Mouse (Mus musculus) heart, adult 18-20 months (tissue): ENCODE measurements around the gene Vps25. TPM values are rescaled to one million over a fixed set of nuclear protein-coding genes. Genes with fewer than 3 reads are reported as not detected.

Experiments used
- DNase-seq, 2 experiments: peaks; one replicate each; pipeline ENCODE4 v3.0.0; 2021 to 2022; ENCODE audit warnings: mixed read lengths in 1 of 2
- long read RNA-seq, 2 experiments: library from polyadenylated mRNA; stranded (forward); transcript quantifications; one replicate each; pipeline ENCODE4 v2.0.0; 2021
- total RNA-seq, 2 experiments: library from RNA; stranded (reverse); gene quantifications; 2 replicates each; pipeline ENCODE4 v1.2.3; 2021

Vps25 gene
- total RNA-seq = 100 to 1,000 TPM in 1 of 2 experiments, 10 to 100 TPM in 1; 87.3 to 107 TPM
- long read RNA-seq, experiment 1, transcript Vps25-201 (6 exons, 615 nt) = minor isoform, 6 of 121 reads
- long read RNA-seq, experiment 1, transcript Vps25-202 (6 exons, 1,106 nt) = major isoform, 105 of 121 reads
- long read RNA-seq, experiment 1, partial matches to known transcripts = 0 of 121 reads
- long read RNA-seq, experiment 1, other reads (novel, unspliced or antisense) = 6 of 121 reads
- long read RNA-seq, experiment 2, transcript Vps25-201 (6 exons, 615 nt) = minor isoform, 6 of 77 reads
- long read RNA-seq, experiment 2, transcript Vps25-202 (6 exons, 1,106 nt) = major isoform, 61 of 77 reads
- long read RNA-seq, experiment 2, partial matches to known transcripts = 1 of 77 reads
- long read RNA-seq, experiment 2, other reads (novel, unspliced or antisense) = 8 of 77 reads

DNA sequence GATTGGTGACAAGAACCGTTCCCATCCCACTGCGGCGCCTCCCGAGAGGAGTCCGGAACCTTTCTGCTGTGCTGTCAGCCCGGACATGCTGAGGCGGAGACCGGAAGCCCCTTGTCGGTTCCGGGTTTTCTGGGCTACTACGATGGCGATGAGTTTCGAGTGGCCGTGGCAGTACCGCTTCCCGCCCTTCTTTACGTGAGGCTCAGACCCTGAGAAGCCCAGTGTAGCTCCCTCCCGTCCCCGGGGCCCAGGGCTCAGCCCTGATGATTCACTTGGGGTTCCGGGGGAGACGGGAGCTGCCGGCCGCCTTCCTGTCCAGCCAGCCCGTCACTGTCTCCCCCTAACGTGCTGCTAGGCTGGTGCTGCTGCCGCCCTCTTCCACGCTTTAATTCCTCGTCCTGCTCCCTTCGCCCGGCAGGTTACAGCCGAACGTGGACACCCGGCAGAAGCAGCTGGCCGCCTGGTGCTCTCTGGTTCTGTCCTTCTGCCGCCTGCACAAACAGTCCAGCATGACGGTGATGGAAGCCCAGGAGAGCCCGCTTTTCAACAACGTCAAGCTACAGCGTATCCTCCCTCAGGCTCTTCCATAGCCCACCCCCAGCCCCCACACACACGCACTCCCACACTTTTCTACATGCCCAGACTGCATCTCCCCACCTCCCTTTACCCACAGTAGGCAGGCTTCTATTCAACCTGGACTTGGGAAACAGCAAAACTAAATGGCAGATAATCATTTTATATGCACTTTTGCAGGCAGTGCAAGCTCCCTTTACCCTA lies at the start of gene Vps25:
Gene Vps25, plus strand, starts transcription at position 95 of the 777 bp plus-strand sequence.
- peak; percentile 89 to 95 for DNase-seq

DNA sequence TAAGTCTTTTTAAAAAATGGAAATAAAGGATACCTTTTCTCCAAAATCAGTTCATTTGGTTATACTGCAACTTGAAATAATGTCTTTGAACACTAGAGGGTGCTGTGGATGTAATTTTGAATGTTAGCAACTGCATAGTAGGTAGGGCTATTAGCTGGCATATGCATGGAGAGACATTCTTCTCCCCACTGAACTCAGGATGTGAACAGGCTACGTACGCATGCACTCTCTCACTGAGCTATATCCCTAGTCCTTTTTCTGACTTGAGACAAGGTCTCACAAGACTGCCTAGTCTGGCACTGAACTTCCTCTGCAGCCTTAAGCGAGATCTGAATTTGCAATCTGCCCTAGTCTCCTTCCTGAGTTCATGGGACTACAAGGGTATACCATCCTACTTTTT lies 41.5 kb upstream of the Vps25 start:
- peak; percentile 69 to 86 for DNase-seq

DNA sequence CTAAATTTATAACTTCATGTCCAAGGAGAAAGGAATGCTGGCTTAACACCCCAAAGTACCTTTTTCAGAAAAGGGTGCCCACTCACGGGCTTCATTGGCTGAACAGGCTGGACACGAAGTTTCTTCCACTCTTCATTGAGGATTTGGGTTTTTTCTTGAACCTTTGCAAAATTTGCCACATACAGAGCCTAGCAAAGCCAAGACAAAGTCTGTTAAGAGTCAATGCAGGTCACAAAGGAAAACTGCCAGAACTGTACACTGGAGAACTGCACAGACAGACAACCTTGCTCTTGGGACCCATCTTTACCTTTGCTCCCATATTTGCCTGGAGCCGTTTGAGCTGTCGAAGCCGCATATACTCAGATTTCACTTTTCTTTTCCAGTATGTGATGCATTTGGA lies 36.6 kb upstream of the Vps25 start:
- DNase-seq = no peak

DNA sequence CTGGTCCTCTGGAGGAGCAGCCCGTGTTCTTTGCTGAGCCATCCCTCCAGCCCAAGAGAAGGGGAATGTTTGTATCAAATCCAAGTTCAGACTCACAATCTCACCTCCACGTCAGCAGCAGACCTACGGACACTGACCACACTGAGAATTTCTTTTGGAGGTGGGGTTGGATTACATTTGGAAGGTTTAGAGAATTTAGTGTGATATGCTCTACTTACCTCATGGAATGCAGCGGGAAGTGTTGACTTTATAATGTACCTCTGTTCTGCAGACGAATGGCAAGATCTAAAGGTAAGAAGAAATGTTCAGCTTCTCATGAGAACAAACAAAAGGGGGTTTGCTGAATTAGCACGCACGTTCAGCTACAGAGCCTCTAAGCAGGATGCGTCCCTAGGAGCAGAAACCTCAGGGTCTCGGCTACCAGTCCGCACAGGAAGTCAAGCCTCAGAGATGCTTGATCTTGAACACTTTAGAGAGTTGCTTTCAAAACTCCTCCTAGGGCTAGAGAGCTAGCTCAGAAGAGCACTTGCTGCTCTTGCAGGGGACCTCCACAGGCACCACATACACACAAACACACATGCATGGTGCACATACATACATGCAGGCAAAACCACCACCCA lies 35.0 kb upstream of the Vps25 start:
- DNase-seq = no peak

DNA sequence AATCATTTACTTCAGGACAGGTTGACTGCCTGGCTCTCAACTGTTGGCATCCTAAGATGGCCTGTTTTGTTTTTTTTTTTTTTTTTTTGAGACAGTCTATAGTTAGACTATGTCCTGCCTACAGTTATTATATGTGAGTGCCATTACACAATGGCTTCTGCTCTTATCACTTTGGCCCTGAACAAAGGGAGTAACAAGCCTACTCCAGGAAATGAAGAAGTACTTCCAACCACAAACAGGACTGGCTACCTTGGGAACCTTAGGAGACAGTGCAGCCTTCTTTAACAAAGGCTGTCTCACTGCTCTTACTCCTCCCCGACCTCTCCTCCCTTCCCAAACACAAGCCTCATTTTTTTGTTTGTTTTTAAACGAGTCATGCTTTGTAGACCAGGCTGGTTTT lies 32.7 kb upstream of the Vps25 start:
- DNase-seq = no peak

DNA sequence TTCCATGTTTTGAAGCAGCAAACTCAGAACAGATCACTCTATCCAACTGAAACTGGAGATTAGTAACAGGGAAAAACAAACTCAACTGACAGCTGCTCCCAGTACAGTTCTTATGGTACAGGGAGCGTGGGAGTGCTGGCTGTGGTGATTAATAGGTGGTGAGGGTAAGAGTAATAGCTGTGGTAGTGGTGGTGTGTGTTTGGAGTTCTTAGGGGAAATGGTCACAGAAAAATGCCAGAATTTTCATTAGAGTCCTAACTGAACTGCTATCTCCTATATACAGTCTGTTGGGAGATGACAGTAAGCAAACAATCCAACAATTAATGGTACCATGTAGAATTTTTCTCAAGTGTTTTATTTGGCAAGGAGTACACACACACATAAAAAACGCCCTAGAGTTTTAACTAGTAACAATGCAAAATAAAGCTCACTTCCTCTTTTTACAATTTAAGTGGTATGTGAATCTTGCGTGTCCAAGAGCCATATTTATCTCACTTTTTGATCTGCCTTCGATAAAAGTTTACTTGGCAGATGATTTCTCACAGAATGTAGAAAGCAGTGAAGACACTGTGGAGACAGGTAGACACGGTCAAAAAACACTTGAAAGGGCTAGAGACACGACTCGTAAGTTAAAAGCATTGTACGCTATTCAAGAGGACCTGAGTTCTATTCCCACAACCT lies 32.1 kb upstream of the Vps25 start:
- DNase-seq = no peak

DNA sequence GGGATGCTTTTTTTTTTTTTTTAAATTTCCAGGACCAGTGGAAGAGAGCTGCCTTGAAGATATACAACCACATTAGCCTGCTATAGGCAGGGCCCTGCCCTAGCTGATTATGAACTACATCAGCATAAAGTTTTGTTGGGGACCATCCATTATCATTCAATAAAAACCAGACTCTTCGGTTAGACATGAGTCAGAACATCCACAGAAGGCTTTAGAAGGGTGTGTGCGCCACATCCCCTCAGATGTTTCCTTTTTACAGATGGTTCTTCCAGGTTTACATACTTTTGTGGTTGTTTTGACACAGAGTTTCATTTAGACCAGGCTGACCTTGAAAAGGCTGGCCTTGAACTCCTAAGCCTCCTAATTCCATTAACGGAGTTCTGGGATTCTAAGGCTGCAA lies 29.2 kb upstream of the Vps25 start:
- no peak for DNase-seq

DNA sequence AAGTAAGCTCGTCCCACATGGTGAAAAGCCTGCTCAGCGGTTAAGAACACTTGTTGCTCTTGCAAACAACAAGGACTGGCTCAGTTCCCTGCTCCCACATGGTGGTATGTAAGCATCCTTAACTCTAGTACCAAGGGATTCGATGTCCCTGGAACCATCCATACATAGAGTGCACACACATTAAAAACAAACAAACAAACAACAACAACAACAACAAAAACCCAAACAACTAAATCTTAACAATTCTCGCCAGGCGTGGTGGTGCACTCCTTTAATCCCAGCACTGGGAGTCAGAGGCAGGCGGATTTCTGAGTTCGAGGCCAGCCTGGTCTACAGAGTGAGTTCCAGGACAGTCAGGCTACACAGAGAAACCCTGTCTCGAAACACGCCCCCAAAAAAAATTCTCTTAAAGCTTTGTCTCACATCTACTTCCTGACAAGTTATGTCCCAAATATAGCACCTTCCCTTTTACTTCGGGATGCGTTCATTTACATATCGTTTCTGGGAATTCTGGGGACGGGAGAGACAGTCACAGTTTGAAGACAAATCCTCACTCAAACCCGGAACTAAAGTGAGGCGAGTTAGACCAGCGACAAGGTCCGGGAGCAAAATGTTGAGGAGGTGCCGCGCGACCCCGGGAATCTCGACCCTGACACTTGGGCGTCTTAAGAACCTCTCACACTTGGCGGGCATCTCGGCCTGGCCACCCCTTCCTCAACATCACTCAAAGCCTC lies 28.0 kb upstream of the Vps25 start:
- DNase-seq = no peak

DNA sequence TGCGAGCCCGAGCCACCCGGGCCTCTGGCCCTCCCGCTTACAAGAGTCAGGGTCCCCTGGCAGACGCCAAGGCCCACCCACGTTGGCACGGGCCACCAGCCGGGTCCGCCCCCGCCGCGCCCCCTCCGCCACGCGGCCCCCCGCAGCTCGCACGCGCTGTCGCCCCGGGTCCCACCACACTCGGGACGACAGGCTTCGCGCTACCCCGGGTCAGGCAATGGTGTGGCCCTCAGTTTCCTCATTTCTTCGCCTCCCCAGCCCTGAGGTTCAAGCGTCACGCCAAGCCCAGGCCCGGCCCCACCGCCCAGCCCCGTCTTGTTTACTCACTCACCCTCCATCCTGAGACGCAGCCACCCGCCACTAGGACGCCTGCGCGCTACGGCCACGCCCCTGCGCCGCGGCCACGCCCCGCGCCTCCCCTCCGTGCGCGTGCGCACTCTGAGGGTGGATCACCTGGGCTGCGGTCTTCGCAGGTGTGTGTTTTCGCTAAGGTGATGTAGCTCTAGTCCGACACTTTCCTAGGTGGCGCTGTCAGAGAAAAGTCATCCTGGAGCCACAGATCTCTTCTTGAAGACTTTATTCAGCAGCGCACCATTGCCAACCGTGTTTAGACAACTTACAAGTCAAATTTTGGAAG lies 27.3 kb upstream of the Vps25 start, which contains the start of gene Ezh1:
Gene Ezh1, minus strand, starts transcription at position 399 of the 637 bp plus-strand sequence.
- peak; percentile 93 to 96 for DNase-seq

DNA sequence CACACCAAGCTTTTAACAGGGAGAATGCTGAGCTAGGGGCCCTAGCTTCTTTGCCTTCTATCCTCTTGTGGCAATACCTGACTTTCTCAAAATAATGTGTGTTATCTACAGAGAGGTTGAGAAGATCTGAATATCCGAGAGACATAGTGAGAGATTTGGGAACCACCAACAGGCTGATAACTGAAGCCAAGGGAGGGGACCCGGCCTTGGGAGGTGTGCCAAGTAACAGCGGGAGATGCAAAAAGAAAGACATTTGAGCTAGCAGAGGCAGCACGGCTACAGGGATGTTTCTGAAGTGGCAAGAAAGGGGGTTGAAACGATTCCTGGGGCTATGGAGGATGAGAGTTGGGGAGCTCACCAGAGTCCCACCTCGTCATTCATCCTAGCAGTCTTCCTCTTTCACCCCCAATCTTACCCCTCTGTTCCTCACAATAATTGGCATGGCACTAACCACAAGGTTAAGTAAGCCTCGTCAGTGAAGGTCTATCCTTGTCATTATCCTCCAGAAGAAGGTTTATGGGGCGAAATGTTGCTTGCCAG lies 24.1 kb upstream of the Vps25 start:
- peak; percentile 61 to 67 for DNase-seq

DNA sequence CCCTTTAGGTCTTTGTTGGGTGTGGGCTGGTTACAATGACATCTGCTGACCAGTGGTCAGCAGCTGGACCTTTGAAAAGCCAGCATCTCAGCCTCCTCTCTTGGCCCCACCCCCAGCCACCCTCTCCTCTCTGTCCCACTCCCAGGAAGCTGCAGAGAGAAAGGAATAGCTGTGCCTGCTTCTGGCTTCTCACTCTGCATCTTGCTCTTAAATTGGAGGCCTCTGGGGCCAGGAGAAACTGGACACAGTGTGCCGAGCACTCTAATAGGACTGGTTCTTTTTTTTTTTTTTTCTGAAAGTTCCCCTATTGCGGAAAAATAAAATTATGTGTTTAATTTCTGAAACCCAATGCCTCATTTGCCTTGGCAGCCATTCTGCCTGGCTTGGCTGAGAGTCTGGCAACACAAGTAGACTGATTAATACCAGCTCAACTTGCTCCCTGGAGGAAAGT lies 23.4 kb upstream of the Vps25 start:
- peak; percentile 75 to 88 for DNase-seq

DNA sequence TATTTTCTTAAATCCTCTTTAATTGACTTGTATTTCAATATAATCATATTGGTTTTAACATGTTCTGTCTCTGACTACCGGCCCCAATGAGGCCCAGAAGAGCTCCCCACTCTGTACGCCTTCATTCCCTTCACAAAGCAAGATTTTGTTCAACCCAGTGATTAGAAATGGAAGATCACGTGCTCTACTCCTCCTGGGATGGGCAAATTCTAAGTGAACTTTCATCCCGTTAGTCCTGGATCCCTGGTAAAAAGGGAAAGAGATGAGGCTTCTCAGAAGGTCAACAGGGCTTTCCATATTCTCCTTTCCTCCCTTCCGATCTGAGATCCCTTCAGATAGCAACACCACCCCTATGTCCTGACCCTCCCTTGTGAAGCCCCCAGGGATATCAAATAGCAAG lies 23.0 kb upstream of the Vps25 start:
- no peak for DNase-seq

DNA sequence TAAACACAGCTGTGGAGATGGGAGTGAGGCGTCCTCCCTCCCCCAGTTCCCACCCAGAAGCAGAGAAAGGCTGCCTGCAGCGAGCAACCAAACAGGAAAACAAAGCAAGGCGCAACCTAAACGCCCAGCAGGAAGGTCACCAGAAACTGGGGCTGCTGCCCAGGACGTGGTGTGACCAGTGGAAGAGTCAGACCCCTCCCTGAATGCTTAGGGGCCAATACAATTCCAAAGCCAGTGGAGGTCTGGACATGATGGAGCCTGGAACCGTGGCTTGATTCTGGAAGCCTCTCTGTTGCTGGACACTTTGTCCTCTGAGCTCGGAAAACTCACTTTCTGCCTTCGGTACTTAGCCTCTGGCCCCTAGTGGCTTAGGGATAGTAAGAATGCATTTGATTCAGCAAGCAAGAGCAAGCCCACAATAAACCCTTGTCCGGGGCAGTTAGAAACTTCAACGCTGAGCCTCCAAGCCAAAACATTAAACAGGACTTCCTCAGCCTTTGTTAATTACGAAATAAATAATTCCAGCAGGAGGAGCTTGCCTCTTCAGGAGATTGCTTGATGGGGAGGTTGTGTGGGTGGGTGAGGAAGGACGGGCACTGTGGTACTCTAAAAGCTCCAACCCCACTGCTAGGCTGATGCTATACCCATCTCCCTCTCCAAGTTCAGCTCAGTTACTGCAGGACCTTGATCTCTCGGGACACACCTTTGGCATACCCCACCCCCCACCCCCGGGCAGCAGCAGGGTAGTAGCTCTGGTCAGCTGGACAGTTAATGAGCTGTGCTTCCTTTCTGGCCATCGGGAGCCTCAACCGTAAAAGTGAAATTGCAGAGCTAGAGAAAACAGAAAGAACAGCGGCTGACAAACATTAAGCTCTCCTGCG lies 22.3 kb upstream of the Vps25 start:
- DNase-seq = peak; percentile 89 to 95

DNA sequence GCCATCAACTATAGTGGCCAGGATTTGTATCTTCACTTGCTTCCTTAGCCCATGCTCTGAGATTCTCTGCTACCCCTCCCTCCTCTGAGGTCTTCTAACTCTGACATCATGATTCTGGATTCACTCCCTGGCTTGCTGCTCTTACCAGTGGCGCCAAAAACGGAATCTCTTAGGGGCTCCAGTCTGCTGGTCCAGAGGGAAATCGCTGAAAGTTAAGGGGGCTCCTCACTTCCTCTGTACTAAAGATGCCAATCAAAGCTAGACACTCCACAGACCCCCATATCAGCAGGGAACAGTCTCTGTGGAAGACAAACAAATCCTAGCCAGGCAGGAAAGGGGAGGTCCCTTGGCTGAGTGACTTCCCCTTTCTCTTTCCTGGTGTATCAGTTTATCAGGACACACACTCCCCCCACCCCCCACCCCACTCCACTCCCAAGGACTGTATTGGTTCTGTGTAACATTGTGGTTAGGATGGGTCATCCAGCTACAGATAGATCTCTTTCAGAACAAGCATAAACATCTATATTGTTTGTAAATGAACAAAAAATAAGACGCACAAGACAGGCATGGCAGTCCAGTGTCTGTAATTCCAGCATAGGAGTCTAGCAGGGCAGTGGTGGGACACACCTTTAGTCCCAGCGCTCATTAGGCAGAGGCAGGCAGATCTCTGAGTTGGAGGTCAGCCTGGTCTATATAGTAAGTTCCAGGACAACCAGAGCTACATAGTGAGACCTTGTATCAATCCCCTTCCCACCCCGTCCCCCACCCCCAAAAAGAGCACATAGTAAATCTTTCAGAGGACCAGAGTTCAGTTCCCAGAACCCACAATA lies 21.3 kb upstream of the Vps25 start:
- peak; percentile 82 to 85 for DNase-seq

DNA sequence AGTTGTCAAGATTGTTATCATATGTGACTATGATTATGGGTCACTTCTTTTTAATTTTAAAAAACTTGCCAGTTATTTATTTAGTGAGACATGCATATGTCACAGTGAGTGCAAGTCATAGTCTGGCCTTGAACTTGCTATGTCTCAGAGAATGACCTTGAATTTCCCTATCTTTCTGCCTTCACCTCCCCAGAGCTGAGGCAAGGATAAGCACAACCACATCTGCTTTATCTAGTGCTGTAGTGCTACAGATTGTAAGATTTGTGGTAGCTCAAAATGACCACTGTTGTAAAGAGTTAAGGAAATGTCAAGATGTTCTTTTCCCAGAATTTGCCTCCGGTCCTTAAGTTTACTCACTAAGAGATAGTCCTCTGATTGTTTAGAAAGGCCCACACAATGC lies 20.3 kb upstream of the Vps25 start:
- DNase-seq = no peak

DNA sequence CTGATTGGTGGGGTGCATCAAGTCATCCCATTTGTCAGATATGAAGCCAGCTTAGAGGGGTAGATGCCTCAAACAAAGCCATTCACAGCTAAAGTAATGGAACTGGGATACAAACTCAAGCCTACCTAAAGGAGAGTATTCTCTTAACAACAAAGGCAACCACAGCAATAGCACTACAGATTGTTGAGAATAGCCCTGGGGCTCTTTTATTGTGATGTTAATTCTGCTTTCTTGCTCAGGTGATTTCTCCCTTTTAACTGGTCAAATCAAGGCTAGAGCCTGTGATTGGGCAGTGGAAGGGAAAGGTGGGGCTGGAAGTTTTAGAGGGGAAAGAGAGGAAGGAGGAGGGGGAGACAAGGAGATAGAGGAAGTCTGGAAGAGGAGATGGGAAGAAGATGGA lies 19.4 kb upstream of the Vps25 start:
- DNase-seq = no peak

DNA sequence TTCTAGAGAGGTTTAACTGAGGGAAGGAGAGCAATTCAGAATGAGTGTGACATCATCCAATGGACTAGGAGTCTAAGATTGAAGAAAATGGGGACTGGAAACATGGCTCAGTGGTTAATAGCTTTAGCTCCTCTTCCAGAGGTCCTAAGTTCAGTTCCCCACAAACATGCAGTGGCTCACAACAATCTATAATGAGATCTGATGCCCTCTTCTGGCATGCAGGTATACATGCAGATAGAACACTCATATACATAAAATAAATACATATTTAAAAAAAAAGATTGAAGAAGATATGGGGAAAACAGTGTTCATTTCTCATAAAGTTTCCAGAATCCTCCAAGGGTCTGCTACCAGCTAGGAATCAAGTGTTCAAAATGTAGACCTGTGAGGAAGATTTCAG lies 18.1 kb upstream of the Vps25 start:
- DNase-seq = no peak

DNA sequence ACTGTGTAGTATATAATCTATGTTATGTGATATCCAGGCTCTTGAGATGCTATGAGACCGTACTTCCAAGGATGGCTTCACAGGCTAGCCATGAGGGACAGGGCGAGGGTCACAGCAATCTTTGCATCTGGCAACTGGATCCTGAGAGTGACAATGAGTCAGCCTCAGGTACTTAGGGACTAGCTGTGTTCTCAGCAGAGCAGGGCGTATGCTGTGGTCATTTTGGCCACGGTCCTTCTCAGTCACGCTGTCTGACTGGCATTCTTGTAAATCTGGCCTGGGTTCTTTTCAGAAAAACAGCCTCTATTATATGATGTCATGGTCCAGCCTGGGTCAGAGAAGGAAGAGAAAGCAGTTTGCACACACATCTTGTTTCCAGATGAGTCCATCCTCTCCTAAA lies 16.7 kb upstream of the Vps25 start:
- peak; percentile 23 for DNase-seq
